Mouse (Mus musculus): ENCODE data around the gene Ppargc1a.

GRCm38 (mm10) chr5:51592206-51592605 is 24.7 kb upstream of the Ppargc1a start:
- TF ChIP-seq CTCF (conservative IDR thresholded peaks at IDR 0.05 in 1 of 2, IDR thresholded peaks at IDR 0.05 in 1 of 2; ENCODE audit: low read depth in 2 of 2, low read length in 2 of 2) (no peak), MEF2A (IDR thresholded peaks at IDR 0.05; ENCODE audit: borderline replicate concordance, low read depth, low read length) (no peak), POLR2A (IDR thresholded peaks at IDR 0.05; ENCODE audit: low read depth, low read length) (no peak), ZC3H11A (IDR thresholded peaks at IDR 0.05; ENCODE audit: low read depth, low read length) (no peak), CHD1 (IDR thresholded peaks at IDR 0.05; ENCODE audit: low read depth, low read length) (no peak), EP300 (IDR thresholded peaks at IDR 0.05; ENCODE audit: low read length) (no peak), MXI1 (IDR thresholded peaks at IDR 0.05; ENCODE audit: low read depth, low read length) (no peak), NRF1 (IDR thresholded peaks at IDR 0.05; ENCODE audit: low read depth, low read length) (no peak), E2F4 (IDR thresholded peaks at IDR 0.05; ENCODE audit: insufficient replicate concordance, low read depth, low read length) (no peak), TBP (conservative IDR thresholded peaks at IDR 0.05; ENCODE audit: low read depth, low read length) (no peak)

Measured in CH12.LX (cell line).